Comparison of ENCODE assay signal across 8 mouse cellular contexts in the genomic region with DNA sequence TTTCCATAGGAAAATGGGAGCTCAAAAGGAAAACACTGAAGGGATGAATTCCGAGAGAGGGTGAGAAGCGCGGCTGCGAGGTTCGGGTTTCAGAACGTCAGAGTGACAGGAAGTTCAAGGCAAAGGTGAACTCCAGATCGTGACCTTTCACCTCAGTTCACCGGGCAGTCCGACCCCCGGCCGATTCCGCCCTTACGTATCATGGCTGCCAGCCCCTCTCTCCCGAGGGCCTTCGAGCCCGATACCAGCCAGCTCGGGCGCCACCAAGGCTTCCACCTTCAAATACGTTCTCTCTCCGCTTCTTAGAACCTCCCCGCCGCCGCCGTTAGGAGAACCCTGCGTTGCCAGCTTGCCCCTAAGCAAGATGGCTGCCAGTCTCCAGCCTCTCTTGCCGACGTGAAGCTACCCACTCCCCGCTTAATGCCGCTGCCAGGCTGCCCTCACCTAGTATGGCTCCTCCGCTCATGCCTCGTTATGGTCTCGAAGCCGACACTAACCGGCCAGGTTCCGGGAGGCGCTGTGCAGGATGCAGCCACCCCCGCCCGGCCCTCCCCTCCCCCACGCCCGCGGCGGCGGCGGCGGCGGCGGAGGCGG. TPM values are rescaled to one million over a fixed set of nuclear protein-coding genes. Genes with fewer than 3 reads are reported as not detected.
A peak's percentile ranks its signal among the peaks of the same experiment; 100 is the strongest.
DNase-seq lines count a peak whose midpoint lies in the region; ATAC-seq and TF ChIP-seq lines count a peak whose summit lies in the region.

A gene (plus strand): TSS at position 307 of the 594 bp plus-strand sequence.

- TF ChIP-seq CTCF in kidney, postnatal 0 days (IDR thresholded peaks at IDR 0.05; ENCODE audit: low read depth): peak; percentile 19; the same call in 1 of the 2 replicates

- ATAC-seq in erythroid progenitor cell, adult 5-6 weeks (replicated peaks; ENCODE audit: low FRiP score, poor library complexity, severe bottlenecking): peak; percentile 88
- peak; percentile 90 for ATAC-seq in heart, embryonic 12.5 days (ENCODE audit: insufficient number of reproducible peaks, low FRiP score)
- peak; percentile 94 for ATAC-seq in kidney, postnatal 0 days (replicated peaks; ENCODE audit: low FRiP score, low read depth)
- peak; percentile 88 for ATAC-seq in liver, embryonic 11.5 days (replicated peaks; ENCODE audit: low FRiP score)
- ATAC-seq in stomach, embryonic 14.5 days (ENCODE audit: insufficient number of reproducible peaks, insufficient read depth, low FRiP score, low read depth): peak; percentile 89

- peak; percentile 96 for DNase-seq in CD4-positive helper T cell, adult 2 months (ENCODE audit: low read depth, low spot score)
- DNase-seq in brain, embryonic 18.5 days (ENCODE audit: low read depth, low spot score): peak; percentile 94
- peak; percentile 98 for DNase-seq in kidney, postnatal 0 days (ENCODE audit: low spot score)
- peak; percentile 92 for DNase-seq in liver, embryonic 11.5 days (ENCODE audit: low spot score)
- peak; percentile 97 for DNase-seq in naive thymus-derived CD4-positive, alpha-beta T cell, adult 2 months (ENCODE audit: low read depth)

- peak within 1 kb of the TSS; percentile 90 for H3K4me3 ChIP-seq in heart, embryonic 12.5 days
- peak within 1 kb of the TSS; percentile 87 for H3K4me3 ChIP-seq in kidney, postnatal 0 days (replicated peaks; ENCODE audit: low read depth, low read length)
- H3K4me3 ChIP-seq in liver, embryonic 11.5 days (ENCODE audit: low read depth, low read length): peak within 1 kb of the TSS; percentile 94
- peak within 1 kb of the TSS; percentile 74 for H3K4me3 ChIP-seq in stomach, embryonic 14.5 days (ENCODE audit: low read depth, low read length)

- peak within 1 kb of the TSS; percentile 98 for H3K27ac ChIP-seq in heart, embryonic 12.5 days (ENCODE audit: poor library complexity, severe bottlenecking)
- H3K27ac ChIP-seq in kidney, postnatal 0 days: peak within 1 kb of the TSS; percentile 100
- peak within 1 kb of the TSS; percentile 98 for H3K27ac ChIP-seq in liver, embryonic 11.5 days (ENCODE audit: low read depth, low read length)
- H3K27ac ChIP-seq in stomach, embryonic 14.5 days (ENCODE audit: low read length): peak within 1 kb of the TSS; percentile 99

- WGBS in heart, embryonic 12.5 days: under 1% methylated on average over 48 of the region's 48 CpGs
- WGBS in kidney, postnatal 0 days: under 1% methylated on average over 44 of the region's 48 CpGs
- WGBS in liver, embryonic 11.5 days: under 1% methylated on average over 48 of the region's 48 CpGs
- under 1% methylated on average over 45 of the region's 48 CpGs for WGBS in stomach, embryonic 14.5 days

- H3K4me2 ChIP-seq in heart, embryonic 12.5 days: peak within 1 kb of the TSS; percentile 99
- H3K4me2 ChIP-seq in kidney, postnatal 0 days (ENCODE audit: low read length): peak within 1 kb of the TSS; percentile 70
- H3K4me2 ChIP-seq in liver, embryonic 11.5 days: peak within 1 kb of the TSS; percentile 74
- peak within 1 kb of the TSS; percentile 72 for H3K4me2 ChIP-seq in stomach, embryonic 14.5 days (replicated peaks; ENCODE audit: low read depth, low read length)

- H3K9me3 ChIP-seq in heart, embryonic 12.5 days (replicated peaks): no peaks in the 10 kb centered on the region
- H3K9me3 ChIP-seq in kidney, postnatal 0 days (replicated peaks; ENCODE audit: low read length): no peaks in the 10 kb centered on the region
- H3K9me3 ChIP-seq in liver, embryonic 11.5 days (ENCODE audit: control insufficient read depth, low read length): no peaks in the 10 kb centered on the region
- no peaks in the 10 kb centered on the region for H3K9me3 ChIP-seq in stomach, embryonic 14.5 days (ENCODE audit: control insufficient read depth, low read depth, low read length)

- H3K9ac ChIP-seq in heart, embryonic 12.5 days: peak within 1 kb of the TSS; percentile 95
- H3K9ac ChIP-seq in kidney, postnatal 0 days (ENCODE audit: low read depth, low read length): peak within 1 kb of the TSS; percentile 97
- H3K9ac ChIP-seq in liver, embryonic 11.5 days (ENCODE audit: low read depth, low read length): peak within 1 kb of the TSS; percentile 97
- peak within 1 kb of the TSS; percentile 90 for H3K9ac ChIP-seq in stomach, embryonic 14.5 days (replicated peaks; ENCODE audit: low read depth, low read length)

- no peaks in the 10 kb centered on the region for H3K27me3 ChIP-seq in heart, embryonic 12.5 days (replicated peaks)
- no peaks in the 10 kb centered on the region for H3K27me3 ChIP-seq in kidney, postnatal 0 days (ENCODE audit: insufficient read depth, low read length)
- H3K27me3 ChIP-seq in liver, embryonic 11.5 days (replicated peaks; ENCODE audit: control insufficient read depth, insufficient read depth, low read length): no peaks in the 10 kb centered on the region
- H3K27me3 ChIP-seq in stomach, embryonic 14.5 days (ENCODE audit: control insufficient read depth, insufficient read depth, low read length): no peaks in the 10 kb centered on the region

- peaks cover 40% of the 10 kb centered on the region for H3K4me1 ChIP-seq in heart, embryonic 12.5 days (replicated peaks)
- H3K4me1 ChIP-seq in kidney, postnatal 0 days (replicated peaks; ENCODE audit: insufficient read depth, low read length): peaks cover 8% of the 10 kb centered on the region; the same call in 1 of the 2 replicates
- H3K4me1 ChIP-seq in liver, embryonic 11.5 days (replicated peaks; ENCODE audit: control insufficient read depth, insufficient read depth, low read length): peaks cover 13% of the 10 kb centered on the region
- H3K4me1 ChIP-seq in stomach, embryonic 14.5 days (ENCODE audit: control insufficient read depth, insufficient read depth, low read length): peaks cover 16% of the 10 kb centered on the region; the same call in 1 of the 2 replicates

- H3K36me3 ChIP-seq in heart, embryonic 12.5 days: peaks cover 19% of the 10 kb centered on the region
- no peaks in the 10 kb centered on the region for H3K36me3 ChIP-seq in kidney, postnatal 0 days (ENCODE audit: insufficient read depth, low read length)
- peaks cover 4% of the 10 kb centered on the region; the same call in 1 of the 2 replicates for H3K36me3 ChIP-seq in liver, embryonic 11.5 days (ENCODE audit: control insufficient read depth, insufficient read depth, low read length)
- H3K36me3 ChIP-seq in stomach, embryonic 14.5 days (ENCODE audit: control insufficient read depth, insufficient read depth, low read length): no peaks in the 10 kb centered on the region

RNA-seq across cellular contexts. Expression of the gene that starts here (rescaled TPM):
- total RNA-seq in erythroid progenitor cell, adult 5-6 weeks (2015; ENCODE audit: low replicate concordance): 13.4 and 28.8 TPM in 2 replicates
- 3.3 and 6.5 TPM in 2 replicates for total RNA-seq in erythroid progenitor cell, adult 5-6 weeks (2017; ENCODE audit: low replicate concordance)
- 38.6 and 43.3 TPM in 2 replicates for polyA plus RNA-seq in heart, embryonic 12.5 days (2016; fragmentation: Nextera tagmentation; extraction: Ambion mirVana)
- 43.9 and 46.0 TPM in 2 replicates for polyA plus RNA-seq in kidney, postnatal 0 days (2015; fragmentation: Nextera tagmentation; extraction: Ambion mirVana)
- 34.8 and 37.5 TPM in 2 replicates for polyA plus RNA-seq in liver, embryonic 11.5 days (2014; fragmentation: Nextera tagmentation; extraction: Ambion mirVana)
- polyA plus RNA-seq in stomach, embryonic 14.5 days (2014; fragmentation: Nextera tagmentation; extraction: Ambion mirVana): 48.8 and 54.1 TPM in 2 replicates

Comparison
In these comparisons a context has a peak if more than half of its experiments do, and no peak if none do; other contexts are left out.
1. Peak in every context shown above with its lines: DNase-seq, ATAC-seq, H3K4me3 ChIP-seq and H3K27ac ChIP-seq.